Mouse (Mus musculus) CH12.LX (cell line): ENCODE measurements around the gene Ints1. TPM values are rescaled to one million over a fixed set of nuclear protein-coding genes. Genes with fewer than 3 reads are reported as not detected.

Experiments
- DNase-seq: peaks from one replicate; pipeline ENCODE4 v3.0.0-alpha.2; 2013; ENCODE audit errors: extremely low read depth
- H3K27ac ChIP-seq: 2 replicates; pipeline ENCODE4 v1.5.1; 2012; ENCODE audit warnings: low read depth, mild to moderate bottlenecking, control low read depth, moderate library complexity; ENCODE audit not compliant: insufficient read depth
- H3K27me3 ChIP-seq: replicated peaks from 2 replicates; pipeline ENCODE3; 2012; ENCODE audit warnings: inconsistent platforms
- H3K36me3 ChIP-seq, 2 experiments: replicated peaks in 1 of 2; 2 replicates each; pipeline versions ENCODE3 to v1.6.1; 2012; ENCODE audit warnings: inconsistent platforms in 1 of 2, low read length in 1 of 2, mild to moderate bottlenecking in 1 of 2, mixed read lengths in 1 of 2, moderate library complexity in 1 of 2; ENCODE audit not compliant: control insufficient read depth in 1 of 2, insufficient read depth in 1 of 2
- H3K4me1 ChIP-seq, 2 experiments: 2 replicates each; pipeline ENCODE4 v1.6.1; 2012; ENCODE audit warnings: inconsistent platforms in 1 of 2, moderate library complexity in 1 of 2; ENCODE audit not compliant: insufficient read depth in 2 of 2, control insufficient read depth in 1 of 2
- H3K4me2 ChIP-seq: 2 replicates; pipeline ENCODE4 v1.6.1; 2012; ENCODE audit warnings: low read depth, mild to moderate bottlenecking, control low read depth; ENCODE audit not compliant: poor library complexity, insufficient read depth, severe bottlenecking
- H3K4me3 ChIP-seq, 3 experiments: fragments of 150-350 bp in 1 of 3; sonication (generic) in 1 of 3; replicated peaks in 1 of 3; 2 replicates each; pipeline versions ENCODE3 to v1.5.1; 2011 to 2012; ENCODE audit warnings: low read depth in 2 of 3, low read length in 2 of 3, mild to moderate bottlenecking in 2 of 3, moderate library complexity in 2 of 3, control low read depth in 1 of 3, improper control_type of control experiment in 1 of 3, inconsistent platforms in 1 of 3, mixed read lengths in 1 of 3; ENCODE audit not compliant: poor library complexity in 1 of 3
- H3K79me2 ChIP-seq: replicated peaks from 2 replicates; pipeline ENCODE4 v1.6.1; 2012; ENCODE audit warnings: mild to moderate bottlenecking, moderate library complexity; ENCODE audit not compliant: control insufficient read depth, poor library complexity, insufficient read depth, severe bottlenecking; ENCODE audit errors: extremely low read depth
- H3K9ac ChIP-seq: 2 replicates; pipeline ENCODE4 v1.6.1; 2012; ENCODE audit warnings: low read depth, mild to moderate bottlenecking, control low read depth, moderate library complexity; ENCODE audit not compliant: insufficient read depth
- H3K9me3 ChIP-seq: replicated peaks from 2 replicates; pipeline ENCODE3; 2012; ENCODE audit warnings: low read length, inconsistent platforms, mixed read lengths
- CTCF ChIP-seq, 2 experiments: IDR thresholded peaks in 1 of 2; conservative IDR thresholded peaks in 1 of 2; 2 replicates each; pipeline ENCODE4 v1.5.1; 2011 to 2012; ENCODE audit warnings: low read depth in 2 of 2, low read length in 2 of 2, improper control_type of control experiment in 1 of 2, inconsistent platforms in 1 of 2, mild to moderate bottlenecking in 1 of 2, moderate library complexity in 1 of 2
- ETS1 ChIP-seq: conservative IDR thresholded peaks from 2 replicates; pipeline ENCODE4 v1.6.1; 2012; ENCODE audit warnings: low read depth, mild to moderate bottlenecking, inconsistent platforms, low read length, improper control_type of control experiment, moderate library complexity
- HCFC1 ChIP-seq: IDR thresholded peaks from 2 replicates; pipeline ENCODE4 v1.6.1; 2012; ENCODE audit warnings: low read depth, mild to moderate bottlenecking, inconsistent platforms, low read length, improper control_type of control experiment
- MAX ChIP-seq: IDR thresholded peaks from 2 replicates; pipeline ENCODE4 v1.6.1; 2011; ENCODE audit warnings: low read length, improper control_type of control experiment
- MEF2A ChIP-seq: IDR thresholded peaks from 2 replicates; pipeline ENCODE4 v1.6.1; 2014; ENCODE audit warnings: low read depth, mild to moderate bottlenecking, inconsistent platforms, low read length, improper control_type of control experiment, borderline replicate concordance
- PAX5 ChIP-seq: IDR thresholded peaks from 2 replicates; pipeline ENCODE4 v1.6.1; 2012; ENCODE audit warnings: low read length, inconsistent platforms, mixed read lengths
- POLR2A ChIP-seq: IDR thresholded peaks from 2 replicates; pipeline ENCODE4 v1.6.1; 2011; ENCODE audit warnings: low read depth, mild to moderate bottlenecking, improper control_type of control experiment, low read length
- POLR2AphosphoS2 ChIP-seq: IDR thresholded peaks from 2 replicates; pipeline ENCODE4 v1.6.1; 2011; ENCODE audit warnings: low read depth, low read length, improper control_type of control experiment
- RAD21 ChIP-seq: IDR thresholded peaks from 2 replicates; pipeline ENCODE4 v1.6.1; 2011; ENCODE audit warnings: low read depth, mild to moderate bottlenecking, low read length, improper control_type of control experiment, moderate library complexity
- ZKSCAN1 ChIP-seq: IDR thresholded peaks from 2 replicates; pipeline ENCODE4 v1.6.1; 2012; ENCODE audit warnings: low read depth, inconsistent platforms, low read length, improper control_type of control experiment, borderline replicate concordance
- dilution Hi-C: fragments of 300-500 bp; cut with MboI; formaldehyde crosslinking; loops from 2 replicates; pipeline ENCODE4 v1.14.3; 2020; ENCODE audit warnings: low sequenced_read_pairs; ENCODE audit not compliant: extremely low pct_unique_long_range_greater_than_20kb, extremely low pct_ligation_motif_present
- in situ Hi-C: fragments of 300-500 bp; cut with MboI; formaldehyde crosslinking; loops from 3 replicates; pipeline ENCODE4 v1.14.3; 2019; ENCODE audit warnings: low sequenced_read_pairs, low pct_ligation_motif_present, low pct_unique_long_range_greater_than_20kb, mixed read lengths
- polyA plus RNA-seq: library from polyadenylated mRNA; unstranded; fragments of >175 nt; gene quantifications from 2 replicates; pipeline ENCODE4 v1.2.1, GENCODE M21; 2012; ENCODE audit warnings: low read depth; ENCODE audit not compliant: insufficient read length
- total RNA-seq, 2 experiments: library from RNA; depleted of rRNA; stranded (reverse); fragments of 300-350 nt in 1 of 2; fragments of >200 nt in 1 of 2; gene quantifications; 2 replicates each; pipeline ENCODE4 v1.2.3; 2012 to 2014

Ints1 gene
- total and polyA plus RNA-seq, 3 experiments, result 19.8 to 88.2 (median 72.1) TPM

DNA sequence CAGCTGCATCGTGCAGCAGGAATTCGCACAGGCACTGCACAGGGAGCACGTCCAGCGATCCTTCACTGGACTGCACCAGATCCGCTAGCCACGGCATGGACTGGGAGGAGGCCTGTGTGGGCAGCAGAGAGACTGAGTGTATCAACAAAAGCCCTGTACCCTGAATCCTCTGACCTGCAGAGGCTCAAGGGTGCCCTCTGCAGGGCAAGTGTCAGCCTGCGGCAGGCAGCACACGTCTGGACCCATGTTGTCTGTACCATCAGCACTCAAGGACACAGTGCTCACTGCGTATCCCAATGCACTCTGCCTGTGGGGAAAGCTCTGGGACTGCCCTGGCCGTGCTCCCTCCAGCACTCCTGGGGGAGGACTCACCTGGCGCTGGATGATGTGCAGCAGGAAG lies 11.2 kb downstream of the Ints1 start:
- no peak overlapping the region for H3K4me3 ChIP-seq
- H3K4me2 ChIP-seq, result no peak overlapping the region
- dilution Hi-C loops, result no loop called here
- in situ Hi-C loops, result no loop called here
- H3K4me1 ChIP-seq, result no peaks in the 10 kb centered on the region
- no peaks in the 10 kb centered on the region for H3K79me2 ChIP-seq
- H3K9ac ChIP-seq, result no peak overlapping the region
- TF ChIP-seq MEF2A (no peak), ETS1 (no peak), CTCF (conservative IDR thresholded peaks at IDR 0.05 in 1 of 2, IDR thresholded peaks at IDR 0.05 in 1 of 2; ENCODE audit: low read depth in 2 of 2, low read length in 2 of 2) (peak; percentile 61 to 76)
- H3K27ac ChIP-seq, result no peak overlapping the region
- no peaks in the 10 kb centered on the region for H3K27me3 ChIP-seq
- H3K36me3 ChIP-seq, result peaks cover 95 to 99% of the 10 kb centered on the region in 2 experiments
- DNase-seq, result peak; percentile 40
- no peaks in the 10 kb centered on the region for H3K9me3 ChIP-seq

DNA sequence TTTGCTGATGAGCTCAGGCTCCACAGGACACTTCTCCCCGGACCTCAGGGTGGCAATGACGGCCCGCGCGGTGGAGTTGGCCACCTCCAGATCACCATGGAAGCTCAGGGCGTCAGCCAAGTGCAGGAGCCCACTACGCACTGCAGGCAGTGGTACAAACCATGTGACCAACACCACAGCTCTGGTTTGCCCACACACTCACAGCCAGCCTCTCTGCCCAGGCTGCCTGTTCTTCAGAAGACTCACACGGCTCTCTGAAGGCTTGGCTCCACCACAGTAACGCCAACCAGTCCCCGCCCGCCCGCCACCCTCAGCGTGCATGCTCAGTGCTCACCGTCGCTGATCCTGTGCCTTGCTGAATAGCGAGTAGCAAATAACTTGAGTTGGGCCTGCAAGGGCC lies 17.4 kb downstream of the Ints1 start:
- Histone ChIP-seq H3K4me1 (0 out of 4 replicates have a peak, but pooled peaks cover 0 to 2% of the 10 kb centered on the region in 2 experiments), H3K9ac (no peak overlapping the region), H3K79me2 (no peaks in the 10 kb centered on the region), H3K27ac (no peak overlapping the region), H3K9me3 (no peaks in the 10 kb centered on the region), H3K27me3 (no peaks in the 10 kb centered on the region), H3K4me3 (no peak overlapping the region), H3K36me3 (peaks cover 97 to 100% of the 10 kb centered on the region in 2 experiments), H3K4me2 (no peak overlapping the region)
- DNase-seq, result no peak
- no peak for TF ChIP-seq POLR2AphosphoS2
- no peak for TF ChIP-seq ZKSCAN1
- no peak for TF ChIP-seq HCFC1
- dilution Hi-C loops (no loop called here), in situ Hi-C loops (no loop called here)

DNA sequence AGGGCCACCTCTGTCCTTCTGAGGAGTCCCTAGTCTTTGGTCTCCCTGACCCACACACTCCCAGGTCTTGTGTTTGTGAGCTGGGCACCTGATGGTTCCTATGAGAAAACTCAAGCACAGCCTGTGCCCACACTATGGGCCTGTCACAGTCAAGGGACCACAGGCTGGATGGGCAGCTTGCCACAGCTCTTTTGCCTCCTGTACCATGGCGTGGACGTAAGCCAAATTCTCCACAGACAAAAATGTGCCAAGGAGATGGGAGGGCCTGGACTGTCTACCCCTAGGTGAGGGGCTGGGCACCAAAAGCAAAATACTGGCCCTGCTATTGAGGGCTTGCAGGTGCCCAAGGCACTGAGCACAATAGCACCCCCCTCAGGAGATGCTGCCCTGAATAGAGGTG lies 18.9 kb downstream of the Ints1 start:
- no peaks in the 10 kb centered on the region for H3K27me3 ChIP-seq
- no peaks in the 10 kb centered on the region for H3K79me2 ChIP-seq
- no peak overlapping the region for H3K9ac ChIP-seq
- dilution Hi-C loops (no loop called here), in situ Hi-C loops (no loop called here)
- H3K36me3 ChIP-seq, result peaks cover 97 to 100% of the 10 kb centered on the region in 2 experiments
- H3K9me3 ChIP-seq, result no peaks in the 10 kb centered on the region
- H3K4me2 ChIP-seq, result no peak overlapping the region
- DNase-seq, result no peak
- H3K27ac ChIP-seq, result no peak overlapping the region
- no peak overlapping the region for H3K4me3 ChIP-seq
- no peak for TF ChIP-seq RAD21
- H3K4me1 ChIP-seq, result 0 out of 4 replicates have a peak, but pooled peaks cover 0 to 2% of the 10 kb centered on the region in 2 experiments

DNA sequence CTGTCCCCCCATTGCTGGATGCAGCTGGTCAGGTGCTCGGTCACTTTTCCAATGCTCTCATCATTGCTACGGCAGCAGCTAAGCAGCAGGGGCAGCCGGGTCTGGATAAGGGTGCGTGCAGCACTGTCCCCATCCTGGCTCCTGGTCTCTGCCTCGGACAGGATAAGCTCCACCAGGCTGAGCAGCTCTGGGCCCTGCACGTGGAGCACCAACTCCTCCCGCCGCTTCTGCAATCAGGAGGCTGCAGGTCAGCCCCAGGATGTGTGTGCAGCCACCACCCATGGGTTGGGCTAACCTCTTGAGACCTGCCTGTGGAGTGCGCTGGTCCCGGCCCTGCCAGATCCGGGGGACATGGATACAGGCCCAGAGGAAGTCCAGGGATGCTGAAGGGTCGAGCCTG lies 19.3 kb downstream of the Ints1 start:
- H3K27me3 ChIP-seq, result no peaks in the 10 kb centered on the region
- H3K4me3 ChIP-seq, result no peak overlapping the region
- TF ChIP-seq RAD21, result no peak
- no peak for TF ChIP-seq MAX
- no peak for TF ChIP-seq POLR2AphosphoS2
- TF ChIP-seq PAX5, result no peak
- TF ChIP-seq POLR2A, result no peak
- H3K9me3 ChIP-seq, result no peaks in the 10 kb centered on the region
- no peak for DNase-seq
- H3K4me1 ChIP-seq, result 0 out of 4 replicates have a peak, but pooled peaks cover 0 to 2% of the 10 kb centered on the region in 2 experiments
- no peak overlapping the region for H3K4me2 ChIP-seq
- H3K9ac ChIP-seq, result no peak overlapping the region
- dilution Hi-C loops, result no loop called here
- in situ Hi-C loops, result no loop called here
- H3K36me3 ChIP-seq, result peaks cover 98 to 100% of the 10 kb centered on the region in 2 experiments
- no peak overlapping the region for H3K27ac ChIP-seq
- H3K79me2 ChIP-seq, result no peaks in the 10 kb centered on the region
